Mouse (Mus musculus) forebrain, embryonic 15.5 days (tissue): ENCODE measurements around the gene Hlx. TPM values are rescaled to one million over a fixed set of nuclear protein-coding genes. Genes with fewer than 3 reads are reported as not detected.

Source experiments
- ATAC-seq: fragments of 200-750 bp; cut with Nextera tagmentation; replicated peaks from 2 replicates; pipeline ENCODE4 v1.8.0; 2017; ENCODE audit warnings: mild to moderate bottlenecking, moderate TSS enrichment, moderate library complexity
- H3K27ac ChIP-seq: fragments of 300-500 bp; sonication (generic); replicated peaks from 2 replicates; pipeline ENCODE4 v1.5.1; 2015; ENCODE audit warnings: mild to moderate bottlenecking, inconsistent platforms
- H3K27me3 ChIP-seq: fragments of 300-500 bp; sonication (generic); 2 replicates; pipeline ENCODE4 v1.6.1; 2015; ENCODE audit warnings: inconsistent platforms
- H3K36me3 ChIP-seq: fragments of 300-500 bp; sonication (generic); 2 replicates; pipeline ENCODE4 v1.6.1; 2015; ENCODE audit warnings: mild to moderate bottlenecking, inconsistent platforms
- H3K4me1 ChIP-seq: fragments of 300-500 bp; sonication (generic); 2 replicates; pipeline ENCODE4 v1.6.1; 2015; ENCODE audit warnings: inconsistent platforms
- H3K4me2 ChIP-seq: fragments of 300-500 bp; sonication (generic); replicated peaks from 2 replicates; pipeline ENCODE4 v1.6.1; 2015; ENCODE audit warnings: mild to moderate bottlenecking, inconsistent platforms
- H3K4me3 ChIP-seq: fragments of 300-500 bp; sonication (generic); 2 replicates; pipeline ENCODE4 v1.5.1; 2015; ENCODE audit warnings: mild to moderate bottlenecking, inconsistent platforms
- H3K9ac ChIP-seq: fragments of 300-500 bp; sonication (generic); replicated peaks from 2 replicates; pipeline ENCODE4 v1.6.1; 2015; ENCODE audit warnings: mild to moderate bottlenecking, inconsistent platforms
- H3K9me3 ChIP-seq: fragments of 300-500 bp; sonication (generic); 2 replicates; pipeline ENCODE4 v1.6.1; 2016; ENCODE audit warnings: inconsistent platforms
- WGBS: fragments of 180-500 bp; shearing (Covaris S2); methylation state at CpG from one replicate; pipeline ENCODE4 v1.1.7; 2015; ENCODE audit warnings: mixed read lengths; 5-methylcytosine and 5-hydroxymethylcytosine counted together
- polyA plus RNA-seq: library from polyadenylated mRNA; unstranded; fragments of >200 nt; fragmentation: Nextera tagmentation; extraction: Ambion mirVana; gene quantifications from 2 replicates; pipeline ENCODE4 v1.2.1, GENCODE M21; 2015

Gene Hlx
- polyA plus RNA-seq, 1 experiment from 2014 or later, result 1.5 TPM

DNA sequence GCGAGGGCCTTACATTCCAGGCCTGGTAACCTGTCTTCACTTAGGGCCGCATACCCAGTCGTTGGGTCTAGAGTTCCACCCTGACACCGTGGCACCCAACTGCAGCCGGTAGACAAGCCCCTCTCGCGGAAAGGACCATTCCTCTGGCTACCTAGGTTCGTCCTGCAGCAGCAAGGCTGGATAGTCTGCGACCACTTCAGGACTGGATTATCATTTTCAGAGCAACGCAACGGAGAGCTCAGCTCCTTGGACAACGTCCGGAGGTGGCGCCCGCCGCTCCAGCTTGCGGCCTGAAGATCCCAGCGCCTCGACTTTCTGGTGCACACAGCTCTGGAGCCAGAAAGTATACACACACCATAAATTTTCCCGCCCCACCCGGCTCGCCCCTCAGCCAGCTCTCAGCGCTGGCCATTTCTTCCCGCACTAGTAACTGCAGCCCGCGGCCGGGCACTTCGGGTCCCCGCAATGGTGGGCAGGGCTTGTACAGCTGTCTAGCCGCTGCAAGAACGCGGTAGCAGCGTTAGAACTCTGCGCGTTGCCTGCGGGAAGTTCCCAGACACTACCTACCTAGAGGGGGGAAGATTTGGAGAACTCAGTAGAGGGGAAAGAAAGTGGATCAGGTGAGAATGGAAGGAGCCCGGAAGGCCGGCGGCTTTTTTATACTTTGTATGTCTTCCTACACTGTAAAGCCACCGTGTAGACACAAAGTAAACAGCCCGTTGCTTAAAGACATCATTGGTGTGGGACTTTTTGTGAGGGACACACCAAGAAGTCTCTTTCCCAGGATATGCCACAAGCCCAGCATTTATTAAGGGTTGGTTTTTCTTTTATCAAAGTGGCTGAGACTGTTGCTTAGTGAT lies 13.9 kb downstream of the Hlx start:
- ATAC-seq, result no peak
- Histone ChIP-seq H3K4me3 (no peak overlapping the region), H3K36me3 (no peaks in the 10 kb centered on the region), H3K9ac (no peak overlapping the region), H3K4me2 (no peak overlapping the region), H3K27me3 (peaks cover 99% of the 10 kb centered on the region), H3K9me3 (no peaks in the 10 kb centered on the region), H3K27ac (no peak overlapping the region), H3K4me1 (0 out of 2 replicates have a peak, but pooled peaks cover 2% of the 10 kb centered on the region)
- WGBS, result under 1% methylated on average over 41 of the region's 41 CpGs

- no peak for ATAC-seq
- under 1% methylated on average over 12 of the region's 12 CpGs for WGBS
- no peak overlapping the region for H3K27ac ChIP-seq
- H3K4me1 ChIP-seq, result 0 out of 2 replicates have a peak, but pooled peaks cover 2% of the 10 kb centered on the region
- no peak overlapping the region for H3K4me2 ChIP-seq
- no peaks in the 10 kb centered on the region for H3K9me3 ChIP-seq
- H3K36me3 ChIP-seq, result no peaks in the 10 kb centered on the region
- H3K9ac ChIP-seq, result no peak overlapping the region
- H3K27me3 ChIP-seq, result peaks cover 96% of the 10 kb centered on the region
- no peak overlapping the region for H3K4me3 ChIP-seq
Measured at GRCm38 (mm10) chr1:184717691-184718200, 14.7 kb downstream of the Hlx start.

GRCm38 (mm10) chr1:184717016-184717568 lies 15.3 kb downstream of the Hlx start:
- 0 out of 2 replicates have a peak, but pooled peaks cover 2% of the 10 kb centered on the region for H3K4me1 ChIP-seq
- no peak overlapping the region for H3K9ac ChIP-seq
- H3K36me3 ChIP-seq, result no peaks in the 10 kb centered on the region
- WGBS, result under 1% methylated on average over 18 of the region's 18 CpGs
- peaks cover 91% of the 10 kb centered on the region for H3K27me3 ChIP-seq
- H3K9me3 ChIP-seq, result no peaks in the 10 kb centered on the region
- no peak overlapping the region for H3K4me3 ChIP-seq
- H3K27ac ChIP-seq, result no peak overlapping the region
- H3K4me2 ChIP-seq, result no peak overlapping the region
- no peak for ATAC-seq

GRCm38 (mm10) chr1:184716117-184716516 lies 16.3 kb downstream of the Hlx start:
- Histone ChIP-seq H3K27me3 (peaks cover 87% of the 10 kb centered on the region), H3K4me2 (no peak overlapping the region), H3K9ac (no peak overlapping the region), H3K27ac (no peak overlapping the region), H3K4me1 (0 out of 2 replicates have a peak, but pooled peaks cover 2% of the 10 kb centered on the region), H3K4me3 (no peak overlapping the region), H3K36me3 (no peaks in the 10 kb centered on the region), H3K9me3 (no peaks in the 10 kb centered on the region)
- 2% methylated on average over 6 of the region's 6 CpGs for WGBS
- no peak for ATAC-seq

DNA sequence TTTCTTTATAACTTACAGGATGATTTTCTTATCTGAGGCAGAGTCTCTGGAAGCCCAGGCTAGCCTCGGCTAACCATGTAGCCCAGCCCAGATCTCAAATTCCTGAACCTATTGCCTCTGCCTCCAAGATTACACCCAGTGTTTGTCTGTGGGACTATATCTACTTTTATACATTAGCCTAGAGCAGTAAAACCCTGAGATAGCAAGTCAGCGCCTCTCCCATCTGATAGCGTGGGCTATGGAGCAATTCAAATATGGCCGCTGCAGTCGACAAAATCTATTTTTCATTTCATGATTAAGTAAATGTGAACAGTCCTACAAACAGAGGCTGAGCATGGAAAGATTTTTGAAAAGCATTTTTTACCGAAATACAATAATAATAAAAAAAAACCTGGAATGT lies 16.7 kb downstream of the Hlx start:
- Histone ChIP-seq H3K4me2 (no peak overlapping the region), H3K9me3 (no peaks in the 10 kb centered on the region), H3K4me1 (0 out of 2 replicates have a peak, but pooled peaks cover 2% of the 10 kb centered on the region), H3K27ac (no peak overlapping the region), H3K4me3 (no peak overlapping the region), H3K36me3 (no peaks in the 10 kb centered on the region), H3K27me3 (peaks cover 82% of the 10 kb centered on the region), H3K9ac (no peak overlapping the region)
- 21% methylated on average over 6 of the region's 6 CpGs for WGBS
- ATAC-seq, result no peak

- Histone ChIP-seq H3K36me3 (no peaks in the 10 kb centered on the region), H3K27me3 (peaks cover 71% of the 10 kb centered on the region), H3K4me1 (0 out of 2 replicates have a peak, but pooled peaks cover 2% of the 10 kb centered on the region), H3K4me3 (no peak overlapping the region), H3K9ac (no peak overlapping the region), H3K27ac (no peak overlapping the region), H3K9me3 (no peaks in the 10 kb centered on the region), H3K4me2 (no peak overlapping the region)
- no peak for ATAC-seq
- WGBS, result 30% methylated on average over 3 of the region's 3 CpGs
Measured at GRCm38 (mm10) chr1:184714515-184714914, 17.9 kb downstream of the Hlx start.

DNA sequence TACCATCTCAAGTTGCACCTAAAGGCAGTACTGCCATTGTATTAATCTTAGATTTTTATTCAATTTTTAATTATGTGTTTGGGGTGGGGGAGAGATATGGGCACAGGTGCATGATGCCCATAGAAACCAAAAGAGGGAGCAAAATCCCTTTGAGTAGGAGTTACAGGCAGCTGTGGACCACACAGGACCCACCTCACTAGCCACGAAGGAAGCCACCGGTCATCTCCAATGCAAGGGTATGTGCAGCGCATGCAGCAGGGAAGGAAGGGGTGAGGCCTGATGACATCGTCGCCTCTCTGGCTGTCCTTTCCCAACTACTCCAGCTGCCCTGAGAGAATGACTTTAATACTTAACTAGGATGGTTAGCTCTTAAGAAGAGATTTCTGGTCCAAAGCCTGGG lies 18.7 kb downstream of the Hlx start:
- Histone ChIP-seq H3K27me3 (peaks cover 66% of the 10 kb centered on the region), H3K4me3 (no peak overlapping the region), H3K9me3 (no peaks in the 10 kb centered on the region), H3K4me1 (0 out of 2 replicates have a peak, but pooled peaks cover 2% of the 10 kb centered on the region), H3K9ac (no peak overlapping the region), H3K36me3 (no peaks in the 10 kb centered on the region), H3K27ac (no peak overlapping the region), H3K4me2 (no peak overlapping the region)
- WGBS, result 76% methylated on average over 5 of the region's 5 CpGs
- no peak for ATAC-seq

GRCm38 (mm10) chr1:184707532-184708248 lies 24.7 kb downstream of the Hlx start:
- 67% methylated on average over 4 of the region's 4 CpGs for WGBS
- Histone ChIP-seq H3K9ac (no peak overlapping the region), H3K27me3 (0 out of 2 replicates have a peak, but pooled peaks cover 9% of the 10 kb centered on the region), H3K4me2 (no peak overlapping the region), H3K36me3 (no peaks in the 10 kb centered on the region), H3K9me3 (no peaks in the 10 kb centered on the region), H3K27ac (no peak overlapping the region), H3K4me3 (no peak overlapping the region), H3K4me1 (no peaks in the 10 kb centered on the region)
- ATAC-seq, result no peak

DNA sequence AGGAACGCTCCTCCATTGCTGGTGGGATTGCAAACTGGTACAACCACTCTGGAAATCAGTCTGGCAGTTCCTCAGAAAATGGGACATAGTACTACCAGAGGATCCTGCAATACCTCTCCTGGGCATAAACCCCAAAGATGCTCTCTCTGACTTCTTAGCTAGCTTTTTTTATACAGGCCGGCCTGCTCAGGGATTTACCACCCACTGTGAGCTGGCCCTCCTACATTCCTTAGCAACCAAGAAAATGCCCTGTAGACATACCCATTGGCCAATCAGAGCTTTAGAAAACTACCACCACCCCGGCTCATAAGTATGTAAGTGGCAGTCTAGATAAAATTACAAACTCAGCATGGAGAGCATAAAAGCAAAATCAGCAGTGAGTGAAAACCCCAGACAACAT lies 27.5 kb downstream of the Hlx start:
- H3K4me3 ChIP-seq, result no peak overlapping the region
- H3K9me3 ChIP-seq, result no peaks in the 10 kb centered on the region
- ATAC-seq, result no peak
- no peak overlapping the region for H3K27ac ChIP-seq
- H3K36me3 ChIP-seq, result no peaks in the 10 kb centered on the region
- H3K27me3 ChIP-seq, result 0 out of 2 replicates have a peak, but pooled peaks cover 3% of the 10 kb centered on the region
- WGBS, result 43% methylated on average over 3 of the region's 3 CpGs
- H3K9ac ChIP-seq, result no peak overlapping the region
- no peaks in the 10 kb centered on the region for H3K4me1 ChIP-seq
- H3K4me2 ChIP-seq, result no peak overlapping the region

GRCm38 (mm10) chr1:184699295-184699694 lies 33.1 kb downstream of the Hlx start:
- Histone ChIP-seq H3K27ac (no peak overlapping the region), H3K4me1 (no peaks in the 10 kb centered on the region), H3K4me2 (no peak overlapping the region), H3K36me3 (no peaks in the 10 kb centered on the region), H3K9ac (no peak overlapping the region), H3K4me3 (no peak overlapping the region), H3K27me3 (no peaks in the 10 kb centered on the region), H3K9me3 (no peaks in the 10 kb centered on the region)
- 100% methylated on average over 1 of the region's 1 CpGs for WGBS
- ATAC-seq, result no peak

DNA sequence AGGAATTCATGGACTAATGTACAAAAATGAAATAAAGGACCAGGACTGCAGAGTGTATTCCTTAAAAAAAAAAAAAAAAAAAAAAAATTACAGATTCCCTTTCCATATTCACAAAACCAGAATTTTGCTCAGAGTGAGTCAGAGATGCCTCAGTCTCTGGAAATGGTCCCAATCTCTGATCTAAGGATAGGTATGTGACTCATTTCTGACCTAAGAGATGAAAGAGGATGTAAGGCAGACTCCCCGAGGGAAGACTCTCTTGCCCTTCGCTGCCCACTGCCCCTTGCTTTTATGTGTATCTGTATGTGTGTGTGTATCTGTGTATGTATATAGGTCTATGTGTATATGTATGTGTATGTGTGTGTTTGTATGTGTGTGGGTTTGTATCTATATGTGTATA lies 37.0 kb downstream of the Hlx start:
- Histone ChIP-seq H3K9ac (no peak overlapping the region), H3K27me3 (no peaks in the 10 kb centered on the region), H3K9me3 (no peaks in the 10 kb centered on the region), H3K4me2 (no peak overlapping the region), H3K4me1 (no peaks in the 10 kb centered on the region), H3K36me3 (no peaks in the 10 kb centered on the region), H3K4me3 (no peak overlapping the region), H3K27ac (no peak overlapping the region)
- no peak for ATAC-seq
- 96% methylated on average over 2 of the region's 2 CpGs for WGBS
